Mouse (Mus musculus) cerebellum, adult 2 months (tissue): ENCODE results near the gene Ucp2. TPM values are rescaled to one million over a fixed set of nuclear protein-coding genes. Genes with fewer than 3 reads are reported as not detected.

ENCODE experiments used
- DNase-seq, 2 experiments: peaks; one replicate each; pipeline ENCODE4 v3.0.0; 2021
- H3K27ac ChIP-seq: fragments of 200-500 bp; 2 replicates; pipeline ENCODE4 v1.5.1; 2012; ENCODE audit warnings: low read length, control low read depth, inconsistent platforms; ENCODE audit not compliant: insufficient read depth
- H3K27me3 ChIP-seq: fragments of 200-500 bp; 2 replicates; pipeline ENCODE4 v1.6.1; 2012; ENCODE audit warnings: inconsistent platforms, mild to moderate bottlenecking, low read length, moderate library complexity; ENCODE audit not compliant: control insufficient read depth, insufficient read depth
- H3K4me1 ChIP-seq: fragments of 200-500 bp; 2 replicates; pipeline ENCODE4 v1.6.1; 2011; ENCODE audit warnings: low read length; ENCODE audit not compliant: control insufficient read depth, insufficient read depth
- H3K4me3 ChIP-seq: fragments of 200-500 bp; replicated peaks from 2 replicates; pipeline ENCODE3; 2011; ENCODE audit warnings: mild to moderate bottlenecking, low read depth, low read length, control low read depth; ENCODE audit not compliant: insufficient read depth
- CTCF ChIP-seq: fragments of 200-500 bp; IDR thresholded peaks from 2 replicates; pipeline ENCODE4 v1.5.1; 2011; ENCODE audit warnings: low read depth, mild to moderate bottlenecking, control low read depth, low read length, moderate library complexity, borderline replicate concordance; ENCODE audit not compliant: insufficient read depth
- POLR2A ChIP-seq: fragments of 200-500 bp; IDR thresholded peaks from 2 replicates; pipeline ENCODE4 v1.6.1; 2011; ENCODE audit warnings: low read length, control low read depth, borderline replicate concordance; ENCODE audit not compliant: insufficient read depth
- WGBS: fragments of 180-500 bp; shearing (Covaris S2); methylation state at CpG from one replicate; pipeline ENCODE4 v1.1.7; 2018; 5-methylcytosine and 5-hydroxymethylcytosine counted together
- polyA plus RNA-seq: library from polyadenylated mRNA; depleted of rRNA; stranded (reverse); fragments of >200 nt; gene quantifications from 2 replicates; pipeline ENCODE4 v1.2.3, GENCODE M21; 2012

Ucp2 gene
- polyA plus RNA-seq, 1 experiment: 55.1 TPM

- no peak for TF ChIP-seq POLR2A
- Histone ChIP-seq H3K4me3 (no peak overlapping the region), H3K4me1 (no peaks in the 10 kb centered on the region), H3K27ac (no peak overlapping the region), H3K27me3 (no peaks in the 10 kb centered on the region)
- DNase-seq: no peak
- 63% methylated on average over 6 of the region's 6 CpGs for WGBS
These were observed 8.1 kb downstream of the Ucp2 start for GRCm38 (mm10) chr7:100501027-100501843.

GRCm38 (mm10) chr7:100501844-100502373, 8.8 kb downstream of the Ucp2 start:
- Histone ChIP-seq H3K4me3 (no peak overlapping the region), H3K4me1 (no peaks in the 10 kb centered on the region), H3K27me3 (no peaks in the 10 kb centered on the region), H3K27ac (no peak overlapping the region)
- 60% methylated on average over 2 of the region's 2 CpGs for WGBS
- no peak for DNase-seq
- TF ChIP-seq CTCF (no peak), POLR2A (no peak)

- H3K27me3 ChIP-seq: no peaks in the 10 kb centered on the region
- H3K27ac ChIP-seq: no peak overlapping the region
- no peaks in the 10 kb centered on the region for H3K4me1 ChIP-seq
- no peak for DNase-seq
- no peak overlapping the region for H3K4me3 ChIP-seq
- TF ChIP-seq CTCF (no peak), POLR2A (no peak)
- 84% methylated on average over 7 of the region's 7 CpGs for WGBS
These were observed 9.3 kb downstream of the Ucp2 start for GRCm38 (mm10) chr7:100502374-100502922.

DNA sequence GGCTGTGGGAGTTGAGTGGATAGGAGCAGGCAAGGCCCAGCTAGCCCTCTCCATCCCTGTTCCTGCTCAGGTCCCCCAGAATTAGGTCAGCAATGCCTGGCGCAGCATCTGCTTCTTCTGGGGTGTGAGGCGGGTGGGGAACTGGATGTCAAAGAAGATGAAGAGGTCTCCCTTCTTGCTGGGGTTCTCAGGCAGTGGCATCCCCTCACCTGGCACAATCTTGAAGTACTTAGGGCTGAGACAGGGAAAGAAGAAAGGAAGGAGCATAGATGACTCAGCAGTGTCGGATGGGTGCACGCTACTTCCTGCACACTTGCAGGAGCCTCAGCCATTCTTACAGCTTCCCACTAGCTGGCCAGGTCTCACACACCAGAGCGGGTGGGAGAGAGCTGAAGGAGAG, 9.9 kb downstream of the Ucp2 start:
- Histone ChIP-seq H3K27me3 (no peaks in the 10 kb centered on the region), H3K4me1 (no peaks in the 10 kb centered on the region), H3K27ac (no peak overlapping the region), H3K4me3 (no peak overlapping the region)
- TF ChIP-seq CTCF: no peak
- no peak for TF ChIP-seq POLR2A
- 89% methylated on average over 5 of the region's 5 CpGs for WGBS
- no peak for DNase-seq

DNA sequence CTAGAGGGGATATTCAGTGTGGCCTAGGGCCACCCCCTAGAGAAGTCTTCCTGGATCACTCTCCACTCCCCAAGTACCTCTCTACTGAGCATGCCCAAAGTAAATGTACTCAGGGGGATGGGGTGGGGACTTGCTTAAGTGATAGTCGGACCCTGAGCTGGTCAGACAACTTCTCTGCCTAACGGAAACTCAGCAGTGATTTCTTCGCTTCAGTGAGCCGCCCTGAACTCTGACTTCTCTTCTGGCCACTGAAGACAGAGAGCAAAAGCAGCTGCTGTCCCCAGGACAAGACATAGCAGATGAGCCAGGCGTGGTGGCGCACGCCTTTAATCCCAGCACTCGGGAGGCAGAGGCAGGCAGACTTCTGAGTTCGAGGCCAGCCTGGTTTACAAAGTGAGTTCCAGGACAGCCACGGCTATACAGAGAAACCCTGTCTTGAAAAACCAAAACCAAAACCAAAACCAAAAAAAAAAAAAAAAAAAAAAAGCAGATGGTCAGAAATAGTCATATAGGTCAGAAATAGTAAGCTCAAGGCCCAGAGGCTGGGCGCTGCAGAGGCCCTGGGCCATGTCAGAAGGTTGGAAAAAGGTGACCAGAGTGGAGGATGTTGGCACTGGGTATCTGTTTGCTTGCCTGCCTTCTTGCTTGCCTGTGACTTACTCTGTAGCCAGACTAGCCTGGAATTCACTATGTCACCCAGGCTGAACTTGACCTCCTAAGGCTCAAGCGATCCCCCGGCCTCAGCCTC, 11.8 kb downstream of the Ucp2 start:
- no peaks in the 10 kb centered on the region for H3K4me1 ChIP-seq
- H3K27me3 ChIP-seq: no peaks in the 10 kb centered on the region
- no peak for DNase-seq
- WGBS: 85% methylated on average over 13 of the region's 13 CpGs
- no peak overlapping the region for H3K27ac ChIP-seq
- no peak overlapping the region for H3K4me3 ChIP-seq
- TF ChIP-seq CTCF: no peak
- no peak for TF ChIP-seq POLR2A

GRCm38 (mm10) chr7:100506494-100506893, 13.4 kb downstream of the Ucp2 start:
- Histone ChIP-seq H3K27me3 (no peaks in the 10 kb centered on the region), H3K4me1 (no peaks in the 10 kb centered on the region), H3K4me3 (no peak overlapping the region), H3K27ac (no peak overlapping the region)
- no peak for TF ChIP-seq CTCF
- TF ChIP-seq POLR2A: no peak
- WGBS: 76% methylated on average over 4 of the region's 4 CpGs
- no peak for DNase-seq

DNA sequence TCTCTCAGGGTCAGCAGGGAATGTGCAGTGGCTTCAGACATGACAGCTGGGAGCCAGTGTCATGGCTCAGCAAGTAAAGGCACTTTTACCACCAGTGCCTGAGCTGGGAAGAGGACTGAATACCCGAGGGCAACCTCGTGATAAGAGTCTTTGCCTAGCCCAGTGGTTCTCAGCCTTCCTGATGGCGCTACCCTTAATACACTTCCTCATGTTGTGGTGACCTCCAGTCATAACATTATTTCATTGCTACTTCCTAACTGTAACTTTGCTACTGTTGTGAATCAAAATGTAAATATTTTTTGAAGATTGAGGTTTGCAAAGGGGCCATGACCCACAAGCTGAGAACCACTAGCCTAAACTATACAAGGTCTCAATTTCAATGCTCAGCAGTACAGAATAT, 15.5 kb downstream of the Ucp2 start:
- WGBS: 88% methylated on average over 3 of the region's 3 CpGs

GRCm38 (mm10) chr7:100511602-100512001, 18.5 kb downstream of the Ucp2 start:
- WGBS: 89% methylated on average over 8 of the region's 8 CpGs
- no peak for TF ChIP-seq POLR2A
- no peak for TF ChIP-seq CTCF
- DNase-seq: no peak
- Histone ChIP-seq H3K4me1 (no peaks in the 10 kb centered on the region), H3K27ac (no peak overlapping the region), H3K4me3 (no peak overlapping the region), H3K27me3 (no peaks in the 10 kb centered on the region)

More for the DNA sequence above, 15.5 kb downstream of the Ucp2 start:
- Histone ChIP-seq H3K27me3 (no peaks in the 10 kb centered on the region), H3K4me3 (no peak overlapping the region), H3K4me1 (no peaks in the 10 kb centered on the region), H3K27ac (no peak overlapping the region)
- TF ChIP-seq CTCF (no peak), POLR2A (no peak)
- no peak for DNase-seq
